Mouse (Mus musculus) spleen, embryonic (tissue): ENCODE measurements around the gene Gatad1.
"Not testable (repeated sequence)": the region's sequence is repeated elsewhere in the genome, so short reads cannot be mapped to it uniquely, and the experiment has no call there.

ENCODE experiments used
- CTCF ChIA-PET: fragments of 350-600 bp; sonication (Branson Sonifier 250); formaldehyde crosslinking; loops from one replicate; lab custom pipeline; 2022; lab: Charles Lee

Gene Gatad1

GRCm38 (mm10) chr5:3657085-3657484 is at the start of gene Gatad1:
Gene Gatad1, minus strand, starts transcription at chr5:3657185.
- CTCF ChIA-PET: no interaction called here

- CTCF ChIA-PET: no interaction called here
Observed at GRCm38 (mm10) chr5:3702180-3702579, 45.2 kb upstream of the Gatad1 start.

- CTCF ChIA-PET: no interaction called here
Observed at GRCm38 (mm10) chr5:3700025-3700424, 43.0 kb upstream of the Gatad1 start.

- CTCF ChIA-PET: interaction anchor here (0.6 kb wide), 1 partner anchor 10 kb away, joined by 4 read pairs; no protein-coding TSS in a partner anchor
Observed at GRCm38 (mm10) chr5:3696031-3696430, 39.0 kb upstream of the Gatad1 start.

GRCm38 (mm10) chr5:3695191-3695590 is 38.2 kb upstream of the Gatad1 start:
- CTCF ChIA-PET: no interaction called here

GRCm38 (mm10) chr5:3692956-3693355 is 36.0 kb upstream of the Gatad1 start:
- CTCF ChIA-PET: no interaction called here

GRCm38 (mm10) chr5:3691283-3691682 is 34.3 kb upstream of the Gatad1 start:
- CTCF ChIA-PET: no interaction called here

- CTCF ChIA-PET: no interaction called here
Observed at GRCm38 (mm10) chr5:3688298-3688697, 31.3 kb upstream of the Gatad1 start.

GRCm38 (mm10) chr5:3669938-3670554 is 13.1 kb upstream of the Gatad1 start:
- CTCF ChIA-PET: interaction anchor here (0.6 kb wide), 1 partner anchor 18 kb away, joined by 4 read pairs; no protein-coding TSS in a partner anchor

GRCm38 (mm10) chr5:3666585-3666984 is 9.6 kb upstream of the Gatad1 start:
- CTCF ChIA-PET: no interaction called here

- CTCF ChIA-PET: no interaction called here
Observed at GRCm38 (mm10) chr5:3665225-3665624, 8.2 kb upstream of the Gatad1 start.

- CTCF ChIA-PET: no interaction called here
Observed at GRCm38 (mm10) chr5:3653801-3654200, 3.2 kb downstream of the Gatad1 start.

- CTCF ChIA-PET: not testable (repeated sequence)
Observed at GRCm38 (mm10) chr5:3652903-3653575, 3.9 kb downstream of the Gatad1 start.

- CTCF ChIA-PET: interaction anchor here (0.6 kb wide), 1 partner anchor 18 kb away, joined by 4 read pairs; no protein-coding TSS in a partner anchor
Observed at GRCm38 (mm10) chr5:3651621-3652020, 5.4 kb downstream of the Gatad1 start.

GRCm38 (mm10) chr5:3650881-3651280 is 6.1 kb downstream of the Gatad1 start, which contains the start of gene Tmbim7:
Gene Tmbim7, plus strand, starts transcription at chr5:3651181.
- CTCF ChIA-PET: no interaction called here

- CTCF ChIA-PET: interaction anchor here (1.6 kb wide), 1 partner anchor 154 kb away, joined by 5 read pairs; the partner anchor contains the start of genes Ankib1 and Krit1
Observed at GRCm38 (mm10) chr5:3648849-3649210, 8.2 kb downstream of the Gatad1 start.

- CTCF ChIA-PET: interaction anchor here (1.6 kb wide), 1 partner anchor 155 kb away, joined by 5 read pairs; the partner anchor contains the start of genes Ankib1 and Krit1
Observed at GRCm38 (mm10) chr5:3648206-3648848, 8.7 kb downstream of the Gatad1 start.

- CTCF ChIA-PET: interaction anchor here (1.6 kb wide), 1 partner anchor 155 kb away, joined by 5 read pairs; the partner anchor contains the start of genes Ankib1 and Krit1
Observed at GRCm38 (mm10) chr5:3647708-3648121, 9.3 kb downstream of the Gatad1 start.

- CTCF ChIA-PET: interaction anchor here (0.6 to 1.6 kb wide), 3 partner anchors 156 to 295 kb away, joined by 3 to 5 read pairs (median 4); partner anchors contain the start of genes Ankib1 and Krit1
Observed at GRCm38 (mm10) chr5:3646991-3647707, 9.8 kb downstream of the Gatad1 start.

GRCm38 (mm10) chr5:3646539-3646938 is 10.4 kb downstream of the Gatad1 start:
- CTCF ChIA-PET: interaction anchor here (0.6 to 0.7 kb wide), 2 partner anchors 243 to 295 kb away, joined by 3 to 4 read pairs; no protein-coding TSS in a partner anchor

GRCm38 (mm10) chr5:3645326-3645725 is 11.7 kb downstream of the Gatad1 start:
- CTCF ChIA-PET: no interaction called here
